Mouse (Mus musculus): ENCODE results near the gene Gpr68. TPM values are rescaled to one million over a fixed set of nuclear protein-coding genes. Genes with fewer than 3 reads are reported as not detected.

Gene Gpr68
- polyA plus RNA-seq, 1 experiment from 2014 or later = 0.56 TPM

DNA sequence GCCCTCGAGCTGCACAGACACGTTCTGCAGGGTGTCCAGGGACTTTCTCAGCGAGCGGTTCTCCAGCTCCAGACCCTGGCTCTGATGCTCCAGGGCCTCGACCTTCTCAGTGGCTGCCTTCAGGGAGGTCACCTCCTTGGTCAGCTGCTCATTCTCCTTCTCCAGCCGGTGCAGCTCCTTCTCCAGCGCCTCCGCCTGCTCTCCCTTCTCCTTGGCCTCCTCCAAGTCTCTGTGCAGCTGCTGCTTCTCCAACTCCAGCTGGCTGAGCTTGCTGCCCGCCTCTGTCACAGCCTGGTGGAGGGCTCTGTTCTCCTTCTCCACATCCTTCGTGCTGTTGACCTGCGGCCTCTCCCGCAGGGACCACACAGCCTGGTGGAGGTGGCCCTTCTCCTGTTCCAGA is 37.5 kb upstream of the Gpr68 start:
- no peaks in the 10 kb centered on the region for H3K27me3 ChIP-seq (replicated peaks; ENCODE audit: control insufficient read depth, insufficient read depth, low read length)
- H3K4me1 ChIP-seq (ENCODE audit: control insufficient read depth, insufficient read depth, low read length) = no peaks in the 10 kb centered on the region
- H3K36me3 ChIP-seq (ENCODE audit: control insufficient read depth, insufficient read depth, low read length) = peaks cover 2% of the 10 kb centered on the region; the same call in 1 of the 2 replicates
- WGBS = 71% methylated on average over 12 of the region's 12 CpGs
- H3K4me2 ChIP-seq (ENCODE audit: low read depth, low read length) = no peak overlapping the region
- H3K4me3 ChIP-seq (ENCODE audit: low read length) = no peak overlapping the region
- H3K9ac ChIP-seq (ENCODE audit: low read depth, low read length) = peak overlapping the region; percentile 24; the same call in 1 of the 2 replicates
- H3K27ac ChIP-seq (ENCODE audit: low read length) = 0 out of 2 replicates have a peak overlapping the region, but pooled peaks have one; percentile 17
- H3K9me3 ChIP-seq (ENCODE audit: control insufficient read depth, low read length) = no peaks in the 10 kb centered on the region
- no peak; the same call in 1 of the 2 replicates for ATAC-seq

DNA sequence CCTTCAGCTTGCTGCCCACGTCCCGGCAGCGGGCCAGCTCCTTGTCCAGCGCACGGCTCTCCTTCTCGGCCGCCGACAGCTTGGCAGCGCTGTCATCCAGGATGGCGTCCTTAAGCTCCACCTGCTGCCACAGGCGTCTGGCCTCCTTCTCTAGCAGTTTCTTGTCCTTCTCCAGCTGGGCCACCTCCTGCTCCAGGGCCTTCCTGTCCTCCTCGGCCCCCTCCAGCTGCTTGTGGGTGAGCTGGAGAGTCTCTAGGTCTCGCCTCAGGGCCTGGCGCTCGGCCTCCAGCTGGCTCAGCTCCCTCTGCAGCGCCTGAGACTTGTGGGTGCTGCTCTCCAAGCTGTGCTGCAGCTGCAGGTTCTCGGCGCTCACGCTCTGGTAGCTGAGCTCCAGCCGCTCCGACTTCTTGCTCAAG is 36.9 kb upstream of the Gpr68 start:
- Histone ChIP-seq H3K4me3 (ENCODE audit: low read length) (no peak overlapping the region), H3K27ac (ENCODE audit: low read length) (no peak overlapping the region), H3K9me3 (ENCODE audit: control insufficient read depth, low read length) (no peaks in the 10 kb centered on the region), H3K27me3 (replicated peaks; ENCODE audit: control insufficient read depth, insufficient read depth, low read length) (no peaks in the 10 kb centered on the region), H3K9ac (ENCODE audit: low read depth, low read length) (no peak overlapping the region), H3K36me3 (ENCODE audit: control insufficient read depth, insufficient read depth, low read length) (peaks cover 2% of the 10 kb centered on the region; the same call in 1 of the 2 replicates), H3K4me2 (ENCODE audit: low read depth, low read length) (no peak overlapping the region), H3K4me1 (ENCODE audit: control insufficient read depth, insufficient read depth, low read length) (no peaks in the 10 kb centered on the region)
- ATAC-seq = no peak
- WGBS = 87% methylated on average over 21 of the region's 21 CpGs

DNA sequence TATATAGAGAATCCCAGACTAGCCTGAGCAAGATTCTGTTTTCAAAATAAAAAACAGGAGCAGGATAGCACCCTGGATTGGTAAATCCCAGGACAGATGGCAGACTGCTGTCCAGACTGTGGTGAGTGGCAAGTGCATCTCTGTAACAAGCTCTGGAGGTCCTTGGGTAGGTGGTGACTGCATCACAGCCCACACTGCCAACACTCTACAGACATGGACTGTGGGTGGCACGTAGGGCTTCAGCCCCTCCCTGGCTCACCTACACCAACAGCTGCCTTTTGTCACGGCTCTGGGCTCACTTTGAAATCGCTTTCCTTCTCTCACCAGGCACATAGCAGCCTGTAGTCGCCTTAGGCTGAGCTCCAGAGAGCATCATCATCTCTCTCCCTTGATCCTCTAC is 35.1 kb upstream of the Gpr68 start:
- Histone ChIP-seq H3K9ac (ENCODE audit: low read depth, low read length) (no peak overlapping the region), H3K36me3 (ENCODE audit: control insufficient read depth, insufficient read depth, low read length) (peaks cover 2% of the 10 kb centered on the region; the same call in 1 of the 2 replicates), H3K27ac (ENCODE audit: low read length) (no peak overlapping the region), H3K27me3 (replicated peaks; ENCODE audit: control insufficient read depth, insufficient read depth, low read length) (no peaks in the 10 kb centered on the region), H3K4me1 (ENCODE audit: control insufficient read depth, insufficient read depth, low read length) (no peaks in the 10 kb centered on the region), H3K4me2 (ENCODE audit: low read depth, low read length) (no peak overlapping the region), H3K4me3 (ENCODE audit: low read length) (no peak overlapping the region), H3K9me3 (ENCODE audit: control insufficient read depth, low read length) (no peaks in the 10 kb centered on the region)
- 65% methylated on average over 4 of the region's 4 CpGs for WGBS
- no peak for ATAC-seq

DNA sequence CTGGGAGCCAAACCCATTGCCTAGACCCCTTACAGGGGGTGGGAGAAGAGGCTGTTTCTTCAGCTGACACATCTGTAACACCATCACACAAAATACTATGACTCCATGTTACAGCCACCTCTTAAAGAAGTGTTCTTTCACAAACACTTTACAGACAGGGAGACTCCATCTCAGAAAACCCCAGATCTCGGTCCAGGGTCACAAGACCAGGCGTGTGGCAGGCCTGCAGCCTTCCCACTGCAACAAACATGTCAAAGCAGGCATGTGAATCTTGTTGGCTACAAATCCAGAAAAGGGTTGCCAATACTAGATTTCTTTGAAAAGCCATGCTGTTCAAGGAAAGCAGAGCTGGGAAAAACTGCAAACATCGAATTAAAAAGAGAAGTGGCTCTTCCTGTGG is 33.4 kb upstream of the Gpr68 start:
- Histone ChIP-seq H3K9ac (ENCODE audit: low read depth, low read length) (no peak overlapping the region), H3K27ac (ENCODE audit: low read length) (no peak overlapping the region), H3K4me1 (ENCODE audit: control insufficient read depth, insufficient read depth, low read length) (peaks cover 4% of the 10 kb centered on the region; the same call in 1 of the 2 replicates), H3K36me3 (ENCODE audit: control insufficient read depth, insufficient read depth, low read length) (0 out of 2 replicates have a peak, but pooled peaks cover 2% of the 10 kb centered on the region), H3K4me2 (ENCODE audit: low read depth, low read length) (no peak overlapping the region), H3K27me3 (replicated peaks; ENCODE audit: control insufficient read depth, insufficient read depth, low read length) (no peaks in the 10 kb centered on the region), H3K9me3 (ENCODE audit: control insufficient read depth, low read length) (no peaks in the 10 kb centered on the region), H3K4me3 (ENCODE audit: low read length) (no peak overlapping the region)
- no peak for ATAC-seq
- WGBS = 77% methylated on average over 3 of the region's 3 CpGs

DNA sequence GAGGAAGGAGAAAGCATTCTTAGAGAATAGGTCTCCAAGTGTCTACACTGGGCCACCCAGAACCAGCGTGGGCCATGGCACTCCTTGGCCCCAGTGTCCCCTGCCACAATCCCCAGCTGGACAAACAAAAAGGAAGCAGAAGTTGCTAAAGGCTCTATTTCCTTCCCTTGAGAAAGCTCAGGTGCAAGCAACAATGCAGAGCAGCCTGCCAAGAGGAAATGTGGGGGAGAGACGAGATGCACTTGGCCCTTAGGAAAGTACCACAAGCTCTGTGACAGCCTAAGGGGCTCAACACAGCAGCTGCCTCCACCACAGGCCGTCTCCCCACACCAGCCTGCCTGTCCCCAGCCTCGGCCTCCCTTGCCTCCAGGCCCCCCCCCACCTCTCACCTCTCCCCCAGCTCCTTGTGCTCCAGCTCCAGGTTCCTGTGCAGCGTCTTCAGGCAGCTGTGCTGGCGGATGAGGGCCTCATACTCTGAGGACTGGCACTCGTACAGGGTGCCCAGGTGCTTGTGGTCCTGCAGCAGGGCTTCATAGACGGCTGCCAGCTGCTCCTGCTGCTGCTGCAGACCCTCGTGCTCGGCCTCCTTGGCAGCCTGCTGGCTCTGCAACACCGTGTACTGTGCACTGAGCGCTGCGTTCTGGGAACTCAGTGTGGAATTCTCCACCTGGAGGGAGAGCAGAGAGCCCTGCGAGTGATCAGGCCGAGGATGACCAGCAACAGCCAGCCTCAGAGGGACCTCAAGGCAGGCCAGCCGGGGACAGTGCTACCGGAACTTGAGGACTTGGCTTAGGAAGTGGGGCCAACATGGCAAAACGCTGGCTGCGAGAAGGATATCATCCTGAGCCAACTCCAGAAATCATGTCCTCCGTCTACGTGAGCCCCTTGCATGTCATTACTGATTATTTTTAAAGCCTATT is 29.7 kb upstream of the Gpr68 start:
- peak overlapping the region; percentile 51; the same call in 1 of the 2 replicates for H3K27ac ChIP-seq (ENCODE audit: low read length)
- 65% methylated on average over 21 of the region's 21 CpGs for WGBS
- peak; percentile 22; the same call in 1 of the 2 replicates for ATAC-seq
- H3K9ac ChIP-seq (ENCODE audit: low read depth, low read length) = peak overlapping the region; percentile 2; the same call in 1 of the 2 replicates
- peaks cover 5% of the 10 kb centered on the region; the same call in 1 of the 2 replicates for H3K4me1 ChIP-seq (ENCODE audit: control insufficient read depth, insufficient read depth, low read length)
- H3K4me2 ChIP-seq (ENCODE audit: low read depth, low read length) = no peak overlapping the region
- H3K36me3 ChIP-seq (ENCODE audit: control insufficient read depth, insufficient read depth, low read length) = 0 out of 2 replicates have a peak, but pooled peaks cover 2% of the 10 kb centered on the region
- H3K4me3 ChIP-seq (ENCODE audit: low read length) = no peak overlapping the region
- H3K27me3 ChIP-seq (replicated peaks; ENCODE audit: control insufficient read depth, insufficient read depth, low read length) = no peaks in the 10 kb centered on the region
- no peaks in the 10 kb centered on the region for H3K9me3 ChIP-seq (ENCODE audit: control insufficient read depth, low read length)

DNA sequence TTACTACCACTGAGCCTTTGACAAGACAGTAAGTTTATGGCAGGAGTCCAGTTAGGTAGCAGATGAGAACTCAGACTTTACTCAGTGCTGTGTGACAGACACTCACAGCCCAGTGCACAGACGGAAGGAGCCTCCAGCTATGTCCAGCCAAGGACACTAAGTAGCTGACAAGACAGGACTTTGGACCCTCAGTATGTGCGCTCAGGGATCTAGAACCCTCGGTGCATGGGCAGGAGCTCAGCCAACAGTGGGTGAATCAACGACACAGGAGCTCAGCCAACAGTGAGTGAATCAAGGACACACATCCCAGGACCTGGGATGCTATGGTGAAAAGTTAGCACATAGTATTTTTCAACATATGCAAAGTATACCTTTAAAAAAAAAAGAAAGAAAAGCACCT is 28.7 kb upstream of the Gpr68 start:
- H3K4me3 ChIP-seq (ENCODE audit: low read length) = no peak overlapping the region
- H3K4me2 ChIP-seq (ENCODE audit: low read depth, low read length) = no peak overlapping the region
- no peaks in the 10 kb centered on the region for H3K9me3 ChIP-seq (ENCODE audit: control insufficient read depth, low read length)
- H3K9ac ChIP-seq (ENCODE audit: low read depth, low read length) = no peak overlapping the region
- 0 out of 2 replicates have a peak overlapping the region, but pooled peaks have one; percentile 16 for H3K27ac ChIP-seq (ENCODE audit: low read length)
- H3K4me1 ChIP-seq (ENCODE audit: control insufficient read depth, insufficient read depth, low read length) = peaks cover 5% of the 10 kb centered on the region; the same call in 1 of the 2 replicates
- H3K36me3 ChIP-seq (ENCODE audit: control insufficient read depth, insufficient read depth, low read length) = 0 out of 2 replicates have a peak, but pooled peaks cover 2% of the 10 kb centered on the region
- 67% methylated on average over 4 of the region's 4 CpGs for WGBS
- peak; percentile 39; the same call in 1 of the 2 replicates for ATAC-seq
- no peaks in the 10 kb centered on the region for H3K27me3 ChIP-seq (replicated peaks; ENCODE audit: control insufficient read depth, insufficient read depth, low read length)

DNA sequence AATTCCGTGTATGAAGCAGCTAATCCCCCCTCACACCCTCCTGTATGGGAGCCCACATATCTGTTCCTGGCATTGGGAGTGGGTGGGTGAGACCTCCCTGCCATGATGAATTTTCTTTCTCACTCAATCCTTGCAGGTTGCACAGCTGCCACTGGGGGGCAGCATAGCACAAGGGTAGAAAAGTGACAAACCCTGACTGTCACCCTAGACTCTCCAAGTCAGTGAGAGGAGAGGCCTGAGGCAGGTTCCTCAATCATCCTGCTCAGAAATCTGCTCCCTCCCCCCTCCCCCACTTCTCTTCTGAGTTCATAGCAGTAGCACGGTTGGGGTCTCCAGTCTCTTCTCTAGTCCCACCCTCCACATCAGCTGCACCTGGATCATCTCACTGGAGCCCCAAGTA is 28.1 kb upstream of the Gpr68 start:
- Histone ChIP-seq H3K4me2 (ENCODE audit: low read depth, low read length) (no peak overlapping the region), H3K9me3 (ENCODE audit: control insufficient read depth, low read length) (no peaks in the 10 kb centered on the region), H3K27ac (ENCODE audit: low read length) (no peak overlapping the region), H3K4me1 (ENCODE audit: control insufficient read depth, insufficient read depth, low read length) (peaks cover 5% of the 10 kb centered on the region; the same call in 1 of the 2 replicates), H3K36me3 (ENCODE audit: control insufficient read depth, insufficient read depth, low read length) (0 out of 2 replicates have a peak, but pooled peaks cover 7% of the 10 kb centered on the region), H3K9ac (ENCODE audit: low read depth, low read length) (no peak overlapping the region), H3K4me3 (ENCODE audit: low read length) (no peak overlapping the region), H3K27me3 (replicated peaks; ENCODE audit: control insufficient read depth, insufficient read depth, low read length) (no peaks in the 10 kb centered on the region)
- ATAC-seq = peak; percentile 37
- 13% methylated on average over 2 of the region's 2 CpGs for WGBS

DNA sequence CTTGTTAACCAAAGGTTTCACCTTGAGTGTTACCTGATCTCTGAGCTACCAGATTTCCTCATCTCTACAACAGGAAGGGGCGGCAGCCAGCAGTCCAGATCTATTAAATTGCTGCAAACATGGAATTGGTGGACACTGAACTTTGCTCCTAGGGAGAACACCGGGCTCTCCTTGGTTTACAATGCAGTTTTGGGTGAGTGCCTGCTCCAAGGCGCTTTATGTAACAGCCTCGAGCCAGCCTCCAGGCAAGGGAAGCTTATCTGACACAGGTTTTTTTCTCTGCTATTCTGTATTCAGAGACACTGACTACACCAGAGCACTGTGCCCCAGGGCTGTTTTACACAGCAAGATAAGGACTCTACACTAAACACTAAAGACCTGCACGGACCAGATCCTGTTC is 26.8 kb upstream of the Gpr68 start:
- Histone ChIP-seq H3K27ac (ENCODE audit: low read length) (no peak overlapping the region), H3K27me3 (replicated peaks; ENCODE audit: control insufficient read depth, insufficient read depth, low read length) (no peaks in the 10 kb centered on the region), H3K4me2 (ENCODE audit: low read depth, low read length) (no peak overlapping the region), H3K36me3 (ENCODE audit: control insufficient read depth, insufficient read depth, low read length) (peaks cover 9% of the 10 kb centered on the region; the same call in 1 of the 2 replicates), H3K4me1 (ENCODE audit: control insufficient read depth, insufficient read depth, low read length) (peaks cover 5% of the 10 kb centered on the region; the same call in 1 of the 2 replicates), H3K9me3 (ENCODE audit: control insufficient read depth, low read length) (no peaks in the 10 kb centered on the region), H3K4me3 (ENCODE audit: low read length) (no peak overlapping the region), H3K9ac (ENCODE audit: low read depth, low read length) (no peak overlapping the region)
- 59% methylated on average over 5 of the region's 5 CpGs for WGBS
- ATAC-seq = peak; percentile 41

DNA sequence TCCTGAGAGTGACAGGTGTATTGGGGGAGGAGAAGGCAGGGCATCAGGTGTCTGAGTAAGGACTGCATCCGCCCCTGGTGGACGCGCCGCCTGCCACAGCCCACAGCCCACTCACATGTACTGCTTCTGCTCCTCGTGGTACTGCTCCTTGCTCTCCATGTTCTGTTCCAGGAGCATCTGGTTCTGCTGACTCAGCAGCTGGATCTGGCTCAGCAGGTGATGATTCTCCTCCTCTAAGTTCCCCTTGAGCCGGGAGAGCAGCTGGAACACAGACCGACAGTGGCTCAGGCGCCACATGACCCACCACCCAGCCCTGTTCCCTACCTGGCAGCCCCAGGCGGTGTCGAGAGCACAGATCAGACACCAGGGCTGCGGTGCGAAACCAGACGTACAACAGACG is 23.7 kb upstream of the Gpr68 start:
- H3K9me3 ChIP-seq (ENCODE audit: control insufficient read depth, low read length) = no peaks in the 10 kb centered on the region
- no peak overlapping the region for H3K9ac ChIP-seq (ENCODE audit: low read depth, low read length)
- no peak for ATAC-seq
- no peaks in the 10 kb centered on the region for H3K27me3 ChIP-seq (replicated peaks; ENCODE audit: control insufficient read depth, insufficient read depth, low read length)
- no peak overlapping the region for H3K27ac ChIP-seq (ENCODE audit: low read length)
- no peak overlapping the region for H3K4me2 ChIP-seq (ENCODE audit: low read depth, low read length)
- WGBS = 94% methylated on average over 14 of the region's 14 CpGs
- peaks cover 14% of the 10 kb centered on the region; the same call in 1 of the 2 replicates for H3K36me3 ChIP-seq (ENCODE audit: control insufficient read depth, insufficient read depth, low read length)
- no peak overlapping the region for H3K4me3 ChIP-seq (ENCODE audit: low read length)
- H3K4me1 ChIP-seq (ENCODE audit: control insufficient read depth, insufficient read depth, low read length) = peaks cover 3% of the 10 kb centered on the region; the same call in 1 of the 2 replicates
